Mouse (Mus musculus) cerebellum, adult 18-20 months (tissue): ENCODE data around the gene Zbtb37.
"Not testable (repeated sequence)": the region's sequence is repeated elsewhere in the genome, so short reads cannot be mapped to it uniquely, and the experiment has no call there.

Experiments used
- DNase-seq, 2 experiments: peaks; one replicate each; pipeline ENCODE4 v3.0.0; 2021

Gene Zbtb37

DNA sequence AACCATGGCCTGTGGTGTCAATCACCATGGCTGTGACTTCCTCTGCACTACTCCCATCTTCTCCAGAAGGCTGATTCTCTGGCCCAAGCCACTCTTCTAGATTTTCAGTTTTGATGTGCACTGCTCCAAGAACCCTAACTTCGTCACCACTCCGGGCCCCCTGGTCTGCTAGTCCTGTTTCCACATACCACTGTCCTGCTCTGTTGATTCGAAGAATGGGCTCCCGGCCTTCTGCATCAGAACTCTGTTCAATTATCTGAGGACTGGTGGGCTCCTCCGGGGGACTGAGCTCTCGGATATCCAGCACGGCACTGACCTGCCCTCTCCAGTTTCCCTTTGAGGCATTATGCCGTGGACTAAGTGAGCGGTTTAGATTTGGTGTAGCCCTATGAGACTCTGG, 2.8 kb downstream of the Zbtb37 start:
- DNase-seq: no peak

DNA sequence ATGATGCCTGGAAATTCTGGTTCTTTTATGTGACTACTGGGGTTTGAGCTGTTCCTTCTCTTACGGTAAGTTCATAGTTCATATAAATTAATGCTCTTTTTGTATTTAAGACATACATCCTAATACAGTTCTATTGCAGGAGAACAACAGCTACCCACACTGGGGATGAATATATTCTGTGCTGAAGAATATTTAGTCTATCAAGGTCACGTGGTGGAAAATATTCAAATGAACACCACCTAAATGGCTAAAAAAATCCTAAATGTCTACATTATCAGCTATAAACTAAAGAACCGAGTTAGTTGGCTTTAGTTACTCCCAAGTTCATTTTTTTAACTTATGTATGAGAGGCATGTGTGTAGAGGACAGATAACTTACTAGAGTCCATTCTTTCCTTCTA, 4.6 kb downstream of the Zbtb37 start:
- DNase-seq: no peak

DNA sequence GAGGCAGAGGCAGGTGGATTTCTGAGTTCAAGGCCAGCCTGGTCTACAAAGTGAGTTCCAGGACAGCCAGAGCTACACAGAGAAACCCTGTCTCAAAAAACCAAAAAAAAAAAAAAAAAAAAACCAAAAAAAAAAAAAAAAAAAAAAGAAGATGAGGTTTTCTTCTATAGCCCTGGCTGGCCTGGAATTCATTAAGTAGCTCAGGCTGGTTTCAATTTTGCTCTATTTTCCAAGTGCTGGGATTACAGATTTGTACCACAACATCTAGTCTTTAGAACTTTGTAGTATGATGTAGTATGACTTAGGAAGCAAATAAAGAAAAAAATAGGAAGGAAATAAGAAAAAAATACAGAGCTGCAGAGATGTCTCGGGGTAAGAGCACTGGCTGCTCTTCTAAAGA, 6.2 kb downstream of the Zbtb37 start:
- not testable (repeated sequence) for DNase-seq

DNA sequence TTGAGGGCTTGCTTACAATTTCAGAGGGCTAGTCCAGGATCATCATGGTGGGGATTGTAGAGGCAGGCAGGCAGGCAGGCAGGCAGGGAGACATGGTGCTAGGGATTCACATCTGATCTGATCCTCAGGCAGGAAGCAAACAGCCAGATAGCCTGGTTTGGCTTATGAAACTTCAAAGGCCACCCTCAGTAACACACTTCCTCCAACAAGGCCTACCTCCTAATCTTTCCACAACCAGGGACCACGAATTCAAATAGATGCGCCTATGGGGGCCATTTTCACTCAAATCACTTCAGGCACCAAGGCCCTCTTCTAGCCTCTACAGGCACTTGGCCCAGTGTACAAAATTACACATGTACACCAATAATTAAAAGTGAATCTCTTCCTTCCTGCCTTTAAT, 7.5 kb downstream of the Zbtb37 start:
- no peak for DNase-seq

DNA sequence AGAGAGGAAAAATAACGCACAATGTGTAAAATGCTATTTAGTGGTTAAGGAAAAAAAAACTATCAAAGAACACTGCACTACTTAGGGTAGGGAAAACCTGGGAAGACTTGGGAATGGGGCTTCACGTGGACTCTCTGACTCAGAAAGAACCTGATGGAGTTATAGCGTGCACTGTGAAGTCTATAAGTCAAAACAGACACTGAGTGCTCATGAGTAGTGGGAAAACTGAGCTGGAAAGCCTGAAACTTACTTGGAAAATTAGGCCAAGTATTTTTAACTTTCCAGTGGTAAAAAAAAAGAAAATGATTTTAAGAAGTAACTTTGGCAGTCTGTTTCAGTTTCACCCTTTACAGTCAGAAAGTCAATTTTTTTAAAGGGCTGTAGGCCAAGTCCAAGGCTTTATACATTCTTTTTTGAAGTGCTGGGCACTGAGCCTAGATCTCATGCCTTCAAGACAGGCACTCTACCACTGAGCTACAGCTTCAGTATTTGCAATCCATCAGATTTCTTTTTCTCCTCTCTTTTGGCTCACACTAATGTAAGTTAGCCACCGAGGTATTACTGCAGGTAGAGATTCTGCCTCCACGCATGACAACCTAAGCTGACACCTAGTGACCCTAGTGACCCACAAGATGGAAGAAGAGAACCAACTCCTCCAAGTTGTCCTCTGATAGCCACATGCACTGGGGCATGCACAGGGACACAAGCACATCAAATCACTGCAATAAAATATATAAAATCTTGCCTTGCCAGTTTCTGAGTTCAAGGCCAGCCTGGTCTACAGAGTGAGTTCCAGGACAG, 9.0 kb downstream of the Zbtb37 start:
- no peak for DNase-seq

DNA sequence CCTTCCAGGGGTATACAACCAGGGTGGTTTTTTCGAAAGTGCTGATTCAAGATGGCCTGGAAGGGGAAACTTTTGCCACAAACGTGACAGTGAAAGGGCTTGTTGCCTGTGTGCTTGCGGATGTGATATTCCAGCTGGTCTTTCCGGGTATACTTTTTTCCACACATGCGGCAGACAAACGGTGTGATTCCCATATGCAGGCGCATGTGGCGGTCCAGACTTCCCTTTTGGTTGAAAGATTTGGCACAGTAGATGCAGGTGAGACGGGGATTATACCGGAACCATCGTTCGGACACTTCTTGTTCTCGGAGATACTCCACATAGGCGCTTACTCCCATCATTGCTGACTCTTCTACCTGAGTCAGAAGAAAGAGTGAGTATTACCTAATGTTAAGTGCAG, 14.6 kb downstream of the Zbtb37 start:
- DNase-seq: no peak

DNA sequence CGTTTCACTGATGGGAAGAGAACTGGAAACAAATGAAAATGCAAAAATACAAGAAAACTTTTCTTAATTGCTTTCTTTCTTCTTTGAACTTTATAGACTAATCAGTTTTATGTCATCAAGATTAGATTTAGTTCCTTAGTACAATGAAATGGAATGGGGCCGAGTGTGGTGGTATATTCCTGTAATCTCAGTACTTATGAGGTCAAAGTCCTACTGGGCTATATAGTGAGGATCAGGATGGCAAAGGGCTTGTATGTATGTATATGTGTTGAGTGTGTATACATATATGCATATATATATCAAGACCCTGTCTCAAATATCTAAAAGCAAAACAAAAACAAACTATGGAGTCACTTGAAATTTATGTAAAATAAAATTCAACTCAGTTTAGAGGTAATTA, 18.3 kb downstream of the Zbtb37 start:
- no peak for DNase-seq

DNA sequence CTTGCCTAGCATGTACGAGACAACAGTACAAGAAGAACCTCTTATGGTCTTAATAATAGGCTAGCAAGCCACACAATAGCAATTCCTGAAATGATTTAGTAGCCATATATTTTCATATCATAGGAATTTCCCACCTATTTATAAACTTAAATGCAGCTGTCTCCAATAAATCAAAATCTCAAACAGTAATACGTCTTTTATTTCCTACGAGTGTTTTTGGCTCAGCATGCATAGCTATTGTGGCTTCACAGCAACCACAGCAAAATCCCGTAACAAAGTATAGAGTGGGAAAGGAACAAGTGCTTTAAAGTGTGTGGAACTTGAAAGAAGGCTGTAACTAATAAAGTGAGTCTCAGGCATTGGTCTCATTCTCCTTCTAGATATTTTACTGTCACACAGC, 24.2 kb downstream of the Zbtb37 start:
- DNase-seq: no peak

DNA sequence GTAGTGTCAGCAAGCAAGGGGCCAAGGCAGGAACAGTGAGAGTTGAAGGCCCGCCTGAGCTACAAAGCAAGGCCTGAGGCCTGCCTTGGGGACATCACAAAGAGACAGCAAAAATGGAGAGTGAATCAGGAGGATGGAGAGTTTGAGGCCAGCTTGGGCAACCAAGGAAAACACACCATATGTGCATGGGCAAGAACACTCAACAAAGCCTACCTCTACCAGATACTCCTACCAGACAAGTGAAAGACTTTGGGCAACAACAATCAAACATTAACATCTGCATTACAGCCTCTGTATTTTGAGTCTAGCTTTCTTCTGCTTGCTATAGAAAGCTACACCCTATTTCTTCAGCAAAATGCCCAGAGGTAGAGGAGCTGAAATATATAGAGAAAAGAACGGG, 26.6 kb downstream of the Zbtb37 start:
- no peak for DNase-seq

DNA sequence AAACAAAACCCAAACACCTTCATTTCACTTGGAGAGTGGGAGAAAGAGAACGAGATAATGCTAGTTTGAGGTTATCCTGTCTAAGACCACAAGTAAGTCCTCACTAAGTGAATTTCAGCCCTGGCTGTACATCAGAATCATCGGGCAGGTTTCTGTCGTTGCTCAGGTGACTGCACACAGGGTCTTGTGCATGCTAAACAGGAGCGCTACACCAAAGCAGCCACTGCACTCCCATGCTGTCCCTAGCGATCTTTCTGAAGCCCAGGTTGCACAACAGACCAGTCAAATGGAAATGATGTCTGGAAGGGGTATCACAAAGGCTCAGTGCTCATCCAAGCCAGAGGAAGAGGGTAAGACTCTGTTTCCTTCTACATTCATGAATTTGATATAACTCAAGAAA, 28.2 kb downstream of the Zbtb37 start:
- no peak for DNase-seq

DNA sequence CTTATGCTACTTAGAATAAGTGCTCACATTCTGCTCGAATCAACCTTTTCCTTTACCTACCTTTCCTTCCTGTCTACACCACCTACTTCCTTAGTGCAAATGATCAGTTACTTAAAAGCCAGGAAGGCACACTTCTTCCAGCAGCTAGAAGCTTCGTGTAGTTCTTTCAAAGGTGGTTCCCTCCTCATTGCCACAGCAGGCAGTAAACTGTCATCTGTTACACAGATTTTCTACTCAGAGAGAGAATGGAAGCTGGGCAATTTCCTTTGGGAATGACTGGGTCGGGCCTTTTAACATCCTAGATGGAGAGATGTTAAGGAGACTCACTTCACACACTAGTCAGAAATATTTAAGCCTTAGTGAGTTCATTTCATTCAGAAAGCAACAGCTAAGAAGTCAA, 29.1 kb downstream of the Zbtb37 start:
- DNase-seq: no peak

DNA sequence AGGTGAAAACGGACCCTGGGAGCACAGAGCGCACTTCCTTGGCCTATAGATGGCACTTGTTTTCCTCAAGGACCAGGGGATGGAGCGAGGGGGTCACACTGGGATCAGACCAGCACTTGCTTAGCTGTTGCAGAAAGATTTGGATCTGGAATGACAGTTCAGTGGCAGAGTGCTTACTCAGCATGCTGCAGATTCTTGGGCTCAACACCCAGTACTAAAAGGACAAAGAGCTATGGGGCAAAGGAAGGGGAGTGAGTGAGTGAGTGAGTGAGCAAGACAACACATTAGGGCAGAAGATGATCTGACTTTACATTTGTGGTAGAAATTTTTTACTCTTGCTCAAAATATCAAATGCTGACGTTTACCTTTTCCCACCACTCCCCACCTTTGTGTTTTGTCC, 29.7 kb downstream of the Zbtb37 start:
- no peak for DNase-seq

DNA sequence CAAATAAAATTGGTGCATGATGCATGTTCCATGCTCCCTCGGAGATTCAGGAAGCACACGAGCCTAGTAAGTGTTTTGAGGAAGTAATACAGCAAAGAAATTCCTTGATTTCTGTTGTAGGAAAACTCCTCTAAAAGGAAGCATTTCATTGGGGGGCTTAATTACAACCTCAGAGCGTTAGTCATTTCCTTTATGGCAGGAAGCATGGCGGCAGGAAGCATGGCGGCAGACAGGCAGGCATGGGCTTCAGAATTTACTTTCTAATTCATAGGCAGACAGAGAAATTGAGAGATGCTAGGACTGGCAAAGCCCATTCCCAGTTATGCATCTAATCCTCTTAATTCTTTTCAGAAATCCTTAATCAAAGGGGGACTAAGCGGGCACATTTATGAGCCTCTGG, 40.8 kb downstream of the Zbtb37 start:
- no peak for DNase-seq

DNA sequence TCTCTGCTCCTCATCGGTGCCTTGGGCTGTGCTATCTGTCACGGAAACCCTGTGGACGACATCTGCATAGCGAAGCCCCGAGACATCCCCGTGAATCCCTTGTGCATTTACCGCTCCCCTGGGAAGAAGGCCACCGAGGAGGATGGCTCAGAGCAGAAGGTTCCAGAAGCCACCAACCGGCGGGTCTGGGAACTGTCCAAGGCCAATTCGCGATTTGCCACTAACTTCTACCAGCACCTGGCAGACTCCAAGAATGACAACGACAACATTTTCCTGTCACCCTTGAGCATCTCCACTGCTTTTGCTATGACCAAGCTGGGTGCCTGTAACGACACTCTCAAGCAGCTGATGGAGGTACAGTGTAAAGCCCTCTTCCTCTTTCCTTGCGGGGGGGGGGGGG, 45.3 kb downstream of the Zbtb37 start:
- no peak for DNase-seq

DNA sequence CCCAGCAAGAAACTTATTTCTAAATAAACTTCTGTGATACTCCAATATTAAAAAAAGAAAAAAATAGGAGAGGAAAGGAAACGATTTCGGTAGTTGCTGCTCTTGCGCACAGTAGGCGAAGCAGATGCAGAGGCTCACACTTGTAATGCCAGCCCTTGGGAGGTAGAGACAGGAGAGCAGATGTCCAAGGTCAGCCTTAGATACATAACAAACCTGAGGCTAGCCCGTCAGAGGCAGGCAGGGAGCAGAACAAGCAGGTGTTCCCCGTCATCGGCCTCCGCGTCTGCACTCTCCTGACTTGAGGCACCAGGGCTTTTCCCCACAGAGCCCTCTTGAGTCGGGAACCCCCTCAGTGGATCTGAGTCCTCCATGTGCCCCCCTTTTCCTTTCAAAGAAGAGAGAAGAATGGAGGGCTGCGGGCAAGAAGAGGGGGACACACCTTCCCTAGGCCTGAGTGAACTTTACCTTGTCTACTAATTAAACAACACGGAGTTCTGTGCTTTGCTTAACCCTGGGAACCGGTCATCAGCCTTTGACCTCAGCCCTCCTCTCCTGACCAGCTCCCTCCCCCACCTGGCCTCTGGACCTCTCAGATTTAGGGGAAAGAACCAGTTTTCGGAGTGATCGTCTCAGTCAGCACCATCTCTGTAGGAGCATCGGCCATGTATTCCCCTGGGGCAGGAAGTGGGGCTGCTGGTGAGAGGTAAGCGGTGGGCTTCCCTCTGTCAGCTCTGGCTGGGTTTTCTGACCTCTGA, 47.6 kb downstream of the Zbtb37 start:
- DNase-seq: no peak

DNA sequence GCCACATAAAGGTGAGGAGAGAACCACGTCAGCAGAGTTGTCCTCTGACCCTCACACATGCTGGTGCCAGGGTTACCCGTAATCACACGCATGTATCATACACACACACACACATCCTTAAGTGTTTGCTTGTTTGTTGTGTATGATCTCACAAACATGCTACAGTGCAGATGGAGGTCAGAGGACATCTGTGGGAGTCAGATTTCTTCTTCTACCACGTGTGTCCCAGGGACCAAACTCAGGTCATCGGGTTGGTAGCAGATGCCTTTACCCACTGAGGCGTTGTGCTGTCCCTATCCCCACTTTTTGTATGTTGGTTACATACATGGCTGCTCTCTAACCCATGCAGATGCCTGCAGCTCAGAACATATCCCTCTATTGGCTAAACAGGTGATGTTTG, 49.2 kb downstream of the Zbtb37 start:
- DNase-seq: no peak

DNA sequence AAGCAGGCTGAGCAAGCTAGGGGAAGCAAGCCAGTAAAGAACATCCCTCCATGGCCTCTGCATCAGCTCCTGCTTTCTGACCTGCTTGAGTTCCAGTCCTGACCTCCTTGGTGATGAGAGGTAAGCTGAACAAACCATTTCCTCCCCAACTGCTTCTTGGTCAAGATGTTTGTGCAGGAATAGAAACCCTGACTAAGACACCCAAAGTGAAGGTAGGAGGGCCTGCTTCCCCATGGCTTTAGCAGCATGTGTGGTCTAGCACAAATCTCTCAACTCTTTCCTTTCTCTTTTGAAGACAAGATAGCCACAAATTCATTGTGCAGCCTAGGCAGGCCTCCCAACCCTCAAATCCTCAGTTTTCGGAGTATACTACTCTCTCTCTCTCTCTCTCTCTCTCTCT, 49.9 kb downstream of the Zbtb37 start:
- DNase-seq: not testable (repeated sequence)

DNA sequence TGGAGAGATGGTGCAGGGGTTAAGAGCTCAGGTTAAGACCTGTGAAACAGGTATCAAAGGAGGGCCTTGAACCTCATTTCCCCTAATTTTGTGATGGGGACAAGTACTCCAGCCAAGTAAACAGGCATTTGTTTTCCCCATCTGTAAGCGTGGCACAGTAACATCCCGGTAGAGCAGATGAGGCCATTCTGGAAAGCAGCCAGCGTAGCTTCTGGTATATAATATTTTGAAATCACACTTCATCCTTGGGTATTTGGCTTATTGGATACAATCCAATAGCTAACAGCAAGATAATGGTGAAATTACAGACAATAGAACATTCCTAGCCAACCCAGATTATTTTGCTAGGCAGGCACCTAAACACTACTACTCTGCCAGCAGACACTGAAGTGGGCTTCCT, 51.8 kb downstream of the Zbtb37 start:
- DNase-seq: no peak

DNA sequence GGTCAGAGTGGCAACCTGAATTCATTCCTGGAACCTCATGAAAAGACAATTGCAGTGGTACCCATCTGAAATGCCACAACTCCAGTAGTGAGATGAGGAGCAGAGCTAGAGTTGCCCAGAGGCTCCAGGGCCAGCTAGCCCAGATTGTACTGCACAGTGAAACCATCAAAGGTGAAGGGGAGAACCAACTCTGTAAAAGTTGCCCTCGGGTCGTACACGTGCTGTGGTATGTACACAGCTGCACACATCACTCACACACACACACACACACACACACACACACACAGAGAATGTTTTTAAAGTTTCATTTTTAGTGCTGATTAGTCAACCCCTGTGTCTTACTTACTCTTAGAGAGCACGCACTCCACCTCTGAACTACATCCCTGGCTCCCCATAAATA, 53.3 kb downstream of the Zbtb37 start:
- no peak for DNase-seq

DNA sequence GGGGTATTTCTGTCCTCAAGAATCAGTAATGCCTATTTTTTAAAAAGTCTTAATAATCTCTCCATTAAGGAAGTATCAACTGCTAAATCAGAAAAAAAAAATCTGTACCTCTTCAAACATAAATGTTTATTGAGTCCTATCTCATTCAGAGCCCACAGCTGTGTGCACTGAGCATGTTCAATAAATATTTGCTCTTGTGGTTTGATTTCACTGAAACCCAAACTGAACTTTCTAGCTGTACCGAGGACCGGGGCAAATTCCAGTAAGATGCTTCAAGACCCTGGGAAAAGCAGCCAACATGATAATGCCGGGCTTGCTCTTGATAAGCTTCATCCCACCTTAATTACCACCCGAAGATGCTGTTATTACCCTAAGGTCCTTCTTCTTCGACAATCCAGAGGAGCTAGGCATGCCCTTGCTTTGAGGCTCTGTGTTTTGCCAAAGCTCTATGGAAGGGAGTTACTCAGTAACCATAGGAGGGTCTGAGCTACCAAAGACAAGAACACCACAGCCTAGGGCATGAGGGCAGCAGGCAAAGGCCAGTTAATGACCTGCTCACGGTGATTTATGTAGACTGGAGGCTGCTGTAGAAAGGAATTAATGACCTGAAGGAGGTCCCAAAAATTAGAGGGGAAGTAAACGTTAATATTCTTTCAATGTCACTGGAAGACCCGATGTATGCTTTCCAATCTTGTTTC, 54.0 kb downstream of the Zbtb37 start:
- no peak for DNase-seq

DNA sequence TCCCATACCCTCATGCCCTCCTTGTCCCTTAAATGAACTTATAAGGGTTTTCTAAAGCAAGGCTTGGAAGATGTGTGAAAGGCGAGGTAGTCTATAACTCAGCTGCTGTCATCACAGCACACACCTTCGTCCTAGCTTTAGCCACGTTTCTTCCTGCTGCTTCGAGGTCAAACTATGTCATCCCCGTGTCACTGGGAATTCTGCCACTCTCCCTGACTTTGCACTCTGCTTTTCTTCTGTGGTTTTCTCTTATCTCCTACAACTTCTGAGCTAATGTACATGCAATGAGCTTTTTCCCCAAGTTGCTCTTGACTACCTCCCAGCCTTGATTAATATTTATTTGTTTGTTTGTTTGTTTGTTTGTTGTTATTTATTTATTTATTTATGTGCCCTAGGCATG, 54.6 kb downstream of the Zbtb37 start:
- DNase-seq: no peak

DNA sequence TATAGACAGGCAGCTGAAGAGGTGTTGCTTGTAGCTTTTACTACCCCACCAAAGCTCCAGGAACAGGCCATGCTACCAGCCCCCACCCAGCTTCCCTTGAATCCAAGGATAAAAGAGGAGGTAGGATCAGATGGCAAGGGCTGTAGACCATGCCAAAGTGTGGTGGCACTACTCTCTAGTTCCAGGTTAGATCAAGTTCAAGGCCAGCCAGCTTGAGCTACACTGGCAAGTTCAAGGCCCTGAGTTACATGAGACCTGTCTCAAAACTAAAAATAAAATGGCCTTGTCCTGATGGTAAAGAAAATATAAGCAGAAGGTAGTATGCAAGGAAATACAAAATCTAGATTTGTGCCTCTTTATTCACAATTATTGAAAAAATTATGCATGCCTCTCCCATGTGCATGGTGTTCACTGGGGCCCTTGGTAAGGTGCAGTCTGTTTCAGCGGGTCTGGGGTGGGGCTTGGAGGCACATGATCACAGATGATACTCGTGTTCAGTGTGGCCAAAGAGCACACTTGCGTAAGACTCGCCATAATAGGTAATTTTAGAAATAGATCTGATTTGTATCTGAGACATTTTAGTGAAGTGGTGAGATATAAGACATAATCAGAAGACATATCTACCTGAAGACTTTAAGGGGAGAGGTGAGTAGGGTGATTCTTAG, 56.4 kb downstream of the Zbtb37 start, which contains the start of gene Serpinc1:
Serpinc1 (plus strand) TSS at position 515 of the 665 bp plus-strand sequence.
- DNase-seq: no peak

DNA sequence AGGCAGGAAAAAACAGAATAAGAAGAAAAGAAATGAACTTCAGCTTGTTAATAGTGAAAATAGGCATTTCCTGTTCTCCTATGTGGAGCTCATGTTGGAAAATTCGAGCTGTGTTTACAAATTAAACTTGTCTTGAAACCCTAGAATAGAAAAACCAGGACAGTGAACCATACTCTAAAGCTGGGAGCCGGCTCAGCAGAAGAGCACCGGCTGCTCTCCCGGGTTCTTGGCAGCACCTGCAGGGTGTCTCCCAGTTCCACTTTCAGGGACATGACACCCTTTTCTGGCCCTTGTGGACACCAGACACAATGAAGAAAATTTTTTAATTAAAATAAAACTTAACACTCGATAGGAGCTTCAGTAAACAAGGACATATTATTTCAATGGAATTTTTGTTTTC, 66.0 kb downstream of the Zbtb37 start:
- DNase-seq: peak; percentile 19 to 42
